Mouse (Mus musculus) liver, postnatal 0 days (tissue): ENCODE results near the gene Zfyve19. TPM values are rescaled to one million over a fixed set of nuclear protein-coding genes. Genes with fewer than 3 reads are reported as not detected.

Experiments
- ATAC-seq: fragments of 200-750 bp; cut with Nextera tagmentation; 2 replicates; pipeline ENCODE4 v1.8.0; 2017; ENCODE audit warnings: mild to moderate bottlenecking, moderate library complexity
- DNase-seq: peaks from one replicate; pipeline ENCODE4 v3.0.0-alpha.2; 2016
- H3K27ac ChIP-seq: fragments of 300-500 bp; sonication (generic); 2 replicates; pipeline ENCODE4 v1.5.1; 2014; ENCODE audit warnings: antibody characterized with exemption, moderate library complexity, mild to moderate bottlenecking, low read depth
- H3K27me3 ChIP-seq: fragments of 300-500 bp; sonication (generic); 2 replicates; pipeline ENCODE4 v1.6.1; 2014; ENCODE audit warnings: low read length, control low read depth, mixed read lengths; ENCODE audit not compliant: insufficient read depth
- H3K36me3 ChIP-seq: fragments of 300-500 bp; sonication (generic); replicated peaks from 2 replicates; pipeline ENCODE4 v1.6.1; 2014; ENCODE audit warnings: mild to moderate bottlenecking, control low read depth, low read length, moderate library complexity, mixed read lengths; ENCODE audit not compliant: insufficient read depth
- H3K4me1 ChIP-seq: fragments of 300-500 bp; sonication (generic); 2 replicates; pipeline ENCODE4 v1.6.1; 2014; ENCODE audit warnings: antibody characterized with exemption, mild to moderate bottlenecking, control low read depth; ENCODE audit not compliant: insufficient read depth
- H3K4me2 ChIP-seq: fragments of 300-500 bp; sonication (generic); 2 replicates; pipeline ENCODE4 v1.6.1; 2014; ENCODE audit warnings: low read depth, mild to moderate bottlenecking, low read length, moderate library complexity, mixed read lengths
- H3K4me3 ChIP-seq: fragments of 300-500 bp; sonication (generic); 2 replicates; pipeline ENCODE4 v1.5.1; 2014; ENCODE audit warnings: low read depth, low read length
- H3K9ac ChIP-seq: fragments of 300-500 bp; sonication (generic); replicated peaks from 2 replicates; pipeline ENCODE4 v1.6.1; 2014; ENCODE audit warnings: mild to moderate bottlenecking, moderate library complexity
- H3K9me3 ChIP-seq: fragments of 300-500 bp; sonication (generic); 2 replicates; pipeline ENCODE4 v1.6.1; 2016; ENCODE audit warnings: mild to moderate bottlenecking, control low read depth, low read length, mixed read lengths
- CTCF ChIP-seq: sonication (generic); IDR thresholded peaks from 2 replicates; pipeline ENCODE4 v1.5.1; 2016; ENCODE audit warnings: antibody characterized with exemption, low read depth
- EP300 ChIP-seq: IDR thresholded peaks from 2 replicates; pipeline ENCODE4 v1.6.1; 2016; ENCODE audit warnings: antibody characterized with exemption, low read depth, mild to moderate bottlenecking
- WGBS: fragments of 180-500 bp; shearing (Covaris S2); extraction: QIAGEN DNeasy Blood & Tissue Kit; methylation state at CpG from one replicate; pipeline ENCODE4 v1.1.7; 2014; ENCODE audit not compliant: insufficient replicate concordance; 5-methylcytosine and 5-hydroxymethylcytosine counted together
- polyA plus RNA-seq: library from polyadenylated mRNA; unstranded; fragments of >200 nt; fragmentation: Nextera tagmentation; extraction: Ambion mirVana; gene quantifications from 2 replicates; pipeline ENCODE4 v1.2.1, GENCODE M21; 2015

Zfyve19 gene
- 15.5 and 18.4 TPM in 2 replicates for polyA plus RNA-seq

- Histone ChIP-seq H3K4me3 (peak within 1 kb of the TSS; percentile 89), H3K36me3 (peaks cover 22% of the 10 kb centered on the region), H3K4me1 (peaks cover 14% of the 10 kb centered on the region), H3K27me3 (no peaks in the 10 kb centered on the region), H3K9ac (peak within 1 kb of the TSS; percentile 75), H3K27ac (peak within 1 kb of the TSS; percentile 92), H3K9me3 (no peaks in the 10 kb centered on the region), H3K4me2 (peak within 1 kb of the TSS; percentile 93)
- under 1% methylated on average over 51 of the region's 51 CpGs for WGBS
- TF ChIP-seq CTCF (no peak), EP300 (no peak)
- peak; percentile 96 for ATAC-seq
- peak; percentile 96 for DNase-seq
These were observed at the start of gene Zfyve19, which contains the start of gene Dnajc17 for GRCm38 (mm10) chr2:119208344-119209175. Gene Zfyve19, plus strand, starts transcription at chr2:119208617. Gene Dnajc17, minus strand, starts transcription at chr2:119208795.

- DNase-seq = no peak
- no peak for TF ChIP-seq EP300
- TF ChIP-seq CTCF = no peak
- H3K9me3 ChIP-seq = no peaks in the 10 kb centered on the region
These were observed 47.2 kb upstream of the Zfyve19 start for GRCm38 (mm10) chr2:119161247-119161646.

GRCm38 (mm10) chr2:119163135-119163534, 45.3 kb upstream of the Zfyve19 start:
- no peak overlapping the region for H3K9ac ChIP-seq
- no peak overlapping the region for H3K27ac ChIP-seq
- ATAC-seq (no peak), DNase-seq (no peak)
- H3K4me1 ChIP-seq = peaks cover 17% of the 10 kb centered on the region
- H3K4me2 ChIP-seq = no peak overlapping the region
- no peak overlapping the region for H3K4me3 ChIP-seq
- H3K36me3 ChIP-seq = no peaks in the 10 kb centered on the region
- WGBS = 22% methylated on average over 3 of the region's 3 CpGs
- no peaks in the 10 kb centered on the region for H3K9me3 ChIP-seq
- TF ChIP-seq EP300 (peak; percentile 35; the same call in 1 of the 2 replicates), CTCF (no peak)
- H3K27me3 ChIP-seq = no peaks in the 10 kb centered on the region

More at GRCm38 (mm10) chr2:119161247-119161646, 47.2 kb upstream of the Zfyve19 start:
- 62% methylated on average over 2 of the region's 2 CpGs for WGBS
- Histone ChIP-seq H3K27ac (no peak overlapping the region), H3K9ac (no peak overlapping the region), H3K36me3 (no peaks in the 10 kb centered on the region), H3K4me3 (no peak overlapping the region), H3K4me1 (0 out of 2 replicates have a peak, but pooled peaks cover 5% of the 10 kb centered on the region), H3K4me2 (no peak overlapping the region), H3K27me3 (no peaks in the 10 kb centered on the region)
- no peak for ATAC-seq

- Histone ChIP-seq H3K4me3 (no peak overlapping the region), H3K36me3 (no peaks in the 10 kb centered on the region), H3K4me2 (no peak overlapping the region), H3K9ac (no peak overlapping the region), H3K4me1 (peaks cover 17% of the 10 kb centered on the region), H3K9me3 (no peaks in the 10 kb centered on the region), H3K27me3 (no peaks in the 10 kb centered on the region), H3K27ac (no peak overlapping the region)
- 83% methylated on average over 4 of the region's 4 CpGs for WGBS
- TF ChIP-seq EP300 (no peak), CTCF (no peak)
- ATAC-seq = no peak
- DNase-seq = no peak
These were observed 44.4 kb upstream of the Zfyve19 start for GRCm38 (mm10) chr2:119163999-119164398.

GRCm38 (mm10) chr2:119165401-119165800, 43.0 kb upstream of the Zfyve19 start:
- H3K27ac ChIP-seq = no peak overlapping the region
- H3K9ac ChIP-seq = no peak overlapping the region
- DNase-seq = no peak
- peaks cover 17% of the 10 kb centered on the region for H3K4me1 ChIP-seq
- no peaks in the 10 kb centered on the region for H3K36me3 ChIP-seq
- no peaks in the 10 kb centered on the region for H3K27me3 ChIP-seq
- no peaks in the 10 kb centered on the region for H3K9me3 ChIP-seq
- no peak overlapping the region for H3K4me2 ChIP-seq
- TF ChIP-seq CTCF = peak; percentile 34
- TF ChIP-seq EP300 = no peak
- no peak for ATAC-seq
- no peak overlapping the region for H3K4me3 ChIP-seq
